Comparison of ENCODE assay signal across 8 mouse cellular contexts in the genomic region with DNA sequence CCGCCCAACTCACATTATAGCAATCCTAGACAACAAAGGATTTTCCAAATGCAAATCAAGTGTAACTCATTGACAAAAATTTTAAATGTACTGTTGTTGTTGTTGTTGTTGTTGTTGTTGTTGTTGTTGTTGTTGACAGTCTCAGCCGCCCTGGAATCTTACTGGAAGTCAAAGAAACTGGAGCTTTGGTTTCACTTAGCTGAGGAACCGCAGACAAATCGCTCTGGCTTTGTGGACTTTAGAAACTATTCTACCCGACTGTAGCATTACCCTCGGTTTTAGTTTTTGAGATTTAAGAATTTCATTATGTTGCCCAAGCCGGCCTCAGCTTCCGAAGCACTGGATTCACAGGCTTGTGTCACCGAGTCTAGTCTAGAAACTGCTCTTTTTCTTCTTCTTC. TPM values are rescaled to one million over a fixed set of nuclear protein-coding genes. Genes with fewer than 3 reads are reported as not detected.
A peak's percentile ranks its signal among the peaks of the same experiment; 100 is the strongest.
DNase-seq lines count a peak whose midpoint lies in the region; ATAC-seq and TF ChIP-seq lines count a peak whose summit lies in the region.

No protein-coding gene starts in this region.

- no peaks in the 10 kb centered on the region for H3K9me3 ChIP-seq in heart, embryonic 11.5 days (replicated peaks; ENCODE audit: control insufficient read depth, low read length)
- H3K9me3 ChIP-seq in MEL (replicated peaks; ENCODE audit: insufficient read depth, low read length): no peaks in the 10 kb centered on the region

- H3K27me3 ChIP-seq in heart, embryonic 11.5 days (ENCODE audit: control insufficient read depth, insufficient read depth, low read length): no peaks in the 10 kb centered on the region
- no peaks in the 10 kb centered on the region for H3K27me3 ChIP-seq in MEL (ENCODE audit: control insufficient read depth in 1 of 2, insufficient read depth in 2 of 2, low read length in 2 of 2)

- TF ChIP-seq POLR2A in MEL (IDR thresholded peaks at IDR 0.05; ENCODE audit: control insufficient read depth in 1 of 2, insufficient read depth in 1 of 2, low read depth in 1 of 2, low read length in 2 of 2, poor library complexity in 1 of 2): no peak

- no peak for TF ChIP-seq RAD21 in MEL (IDR thresholded peaks at IDR 0.05; ENCODE audit: low read depth, low read length)

- H3K36me3 ChIP-seq in heart, embryonic 11.5 days (ENCODE audit: control insufficient read depth, insufficient read depth, low read length): no peaks in the 10 kb centered on the region
- peaks cover 0 to 8% of the 10 kb centered on the region in 2 experiments; a peak in 1 of 4 replicates for H3K36me3 ChIP-seq in MEL (ENCODE audit: control insufficient read depth in 1 of 2, insufficient read depth in 2 of 2, low read length in 2 of 2)

- H3K9ac ChIP-seq in heart, embryonic 11.5 days (ENCODE audit: low read depth, low read length): peak overlapping the region; percentile 82
- H3K9ac ChIP-seq in MEL (ENCODE audit: control insufficient read depth, low read depth, low read length, poor library complexity, severe bottlenecking): peak overlapping the region; percentile 73

- peak overlapping the region; percentile 68 for H3K4me2 ChIP-seq in heart, embryonic 11.5 days

- DNase-seq in heart, postnatal 4 days: no peak
- peak; percentile 57 for DNase-seq in MEL (ENCODE audit: low read depth, low spot score)
- DNase-seq in heart, postnatal 36 days: peak; percentile 7 to 10
- peak; percentile 16 for DNase-seq in lung, postnatal 36 days
- DNase-seq in retina, postnatal 1 day: no peak
- DNase-seq in left cerebral cortex, postnatal 4 days: no peak
- no peak for DNase-seq in spleen, postnatal 10 days (ENCODE audit: low spot score in 2 of 2)

- under 1% methylated on average over 9 of the region's 9 CpGs for WGBS in heart, embryonic 11.5 days (ENCODE audit: insufficient replicate concordance)

- peak overlapping the region; percentile 82; the same call in 1 of the 2 replicates for H3K27ac ChIP-seq in heart, embryonic 11.5 days (ENCODE audit: low read depth, low read length)
- peak overlapping the region; percentile 64 for H3K27ac ChIP-seq in MEL (ENCODE audit: control insufficient read depth, low read depth, low read length)

- no peak for TF ChIP-seq EP300 in MEL (IDR thresholded peaks at IDR 0.05; ENCODE audit: low read depth in 1 of 2, low read length in 2 of 2)

- intact Hi-C loops in heart, postnatal 36 days (cut with DNase I): loop anchor here (5.0 kb wide), 1 partner anchor 1432 kb away; no protein-coding TSS in a partner anchor
- intact Hi-C loops in left cerebral cortex, postnatal 4 days (cut with DNase I): no loop called here

- no peak for TF ChIP-seq CTCF in MEL (IDR thresholded peaks at IDR 0.05 in 2 of 3, conservative IDR thresholded peaks at IDR 0.05 in 1 of 3; ENCODE audit: control insufficient read depth in 1 of 3, insufficient read depth in 1 of 3, low read depth in 2 of 3, low read length in 3 of 3, poor library complexity in 1 of 3, severe bottlenecking in 1 of 3)

- H3K4me1 ChIP-seq in heart, embryonic 11.5 days (ENCODE audit: control insufficient read depth, insufficient read depth, low read length): no peaks in the 10 kb centered on the region
- peaks cover 0 to 7% of the 10 kb centered on the region in 2 experiments; a peak in 2 of 4 replicates for H3K4me1 ChIP-seq in MEL (ENCODE audit: control insufficient read depth in 1 of 2, insufficient read depth in 2 of 2, low read length in 2 of 2)

- peak overlapping the region; percentile 70 for H3K4me3 ChIP-seq in heart, embryonic 11.5 days (ENCODE audit: low read depth, low read length)
- H3K4me3 ChIP-seq in MEL (ENCODE audit: control insufficient read depth in 1 of 2, insufficient read depth in 1 of 2, low read depth in 2 of 2, low read length in 2 of 2): peak overlapping the region; percentile 52 to 92

- no peaks in the 10 kb centered on the region; the same call in 1 of the 2 replicates for H3K79me2 ChIP-seq in MEL (ENCODE audit: control insufficient read depth, insufficient read depth, low read length, poor library complexity)

- ATAC-seq in heart, embryonic 11.5 days (replicated peaks; ENCODE audit: insufficient number of reproducible peaks, low FRiP score, low TSS enrichment): no peak

TF ChIP-seq in MEL, 35 proteins besides CTCF, POLR2A, EP300 and RAD21:
- TF ChIP-seq MAX (IDR thresholded peaks at IDR 0.05; ENCODE audit: low read length): no peak
- no peak for TF ChIP-seq MAFK (IDR thresholded peaks at IDR 0.05; ENCODE audit: borderline replicate concordance, low read depth, low read length)
- no peak for TF ChIP-seq CHD2 (IDR thresholded peaks at IDR 0.05; ENCODE audit: low read length)
- no peak for TF ChIP-seq NRF1 (IDR thresholded peaks at IDR 0.05; ENCODE audit: insufficient read depth, low read depth, low read length, poor library complexity, severe bottlenecking)
- no peak for TF ChIP-seq GATA1 (IDR thresholded peaks at IDR 0.05; ENCODE audit: low read depth, low read length)
- no peak for TF ChIP-seq BHLHE40 (IDR thresholded peaks at IDR 0.05; ENCODE audit: borderline replicate concordance, low read depth, low read length)
- TF ChIP-seq RCOR1 (IDR thresholded peaks at IDR 0.05; ENCODE audit: low read depth, low read length): no peak
- TF ChIP-seq CHD1 (IDR thresholded peaks at IDR 0.05; ENCODE audit: low read depth, low read length): no peak

RNA-seq across cellular contexts. Expression of gene Btn1a1, which starts 11.8 kb away (rescaled TPM):
- polyA plus RNA-seq in heart, embryonic 11.5 days (2014; fragmentation: Nextera tagmentation; extraction: Ambion mirVana): 0.97 and 1.7 TPM in 2 replicates
- total RNA-seq in heart, postnatal 4 days (2021): under 1 TPM; 0.11 to 0.24 TPM
- 0.07 TPM in 1 of 2 replicates, not detected in the other for total RNA-seq in MEL (2012; rRNA removed)
- under 1 TPM in 1 of 2 experiments, not detected in 1; 0.25 TPM for polyA plus RNA-seq in MEL (2012; ENCODE audit: insufficient read depth in 1 of 2, insufficient read length in 2 of 2, low read depth in 1 of 2, low replicate concordance in 2 of 2, missing spikeins in 1 of 2)
- not detected for total RNA-seq in heart, postnatal 36 days (2021)
- total RNA-seq in left cerebral cortex, postnatal 4 days (2021): not detected

RNA-seq across cellular contexts. Expression of gene Abt1, which starts 30.3 kb away (rescaled TPM):
- 8.9 and 9.8 TPM in 2 replicates for polyA plus RNA-seq in heart, embryonic 11.5 days (2014; fragmentation: Nextera tagmentation; extraction: Ambion mirVana)
- 1 to 10 TPM; 5.0 to 5.6 TPM for total RNA-seq in heart, postnatal 4 days (2021)
- total RNA-seq in MEL (2012; rRNA removed): 12.5 and 16.2 TPM in 2 replicates
- 10 to 100 TPM in 1 of 2 experiments, not detected in 1; 14.2 TPM for polyA plus RNA-seq in MEL (2012; ENCODE audit: insufficient read depth in 1 of 2, insufficient read length in 2 of 2, low read depth in 1 of 2, low replicate concordance in 2 of 2, missing spikeins in 1 of 2)
- total RNA-seq in heart, postnatal 36 days (2021): 1 to 10 TPM; 4.3 TPM
- 1 to 10 TPM; 5.6 to 6.1 TPM for total RNA-seq in left cerebral cortex, postnatal 4 days (2021)

RNA-seq across cellular contexts. Expression of gene Btn2a2, which starts 34.7 kb away (rescaled TPM):
- 0.59 and 0.80 TPM in 2 replicates for polyA plus RNA-seq in heart, embryonic 11.5 days (2014; fragmentation: Nextera tagmentation; extraction: Ambion mirVana)
- not detected for total RNA-seq in heart, postnatal 4 days (2021)
- not detected in 2 replicates for total RNA-seq in MEL (2012; rRNA removed)
- not detected for polyA plus RNA-seq in MEL (2012; ENCODE audit: insufficient read depth in 1 of 2, insufficient read length in 2 of 2, low read depth in 1 of 2, low replicate concordance in 2 of 2, missing spikeins in 1 of 2)
- not detected for total RNA-seq in heart, postnatal 36 days (2021)
- not detected for total RNA-seq in left cerebral cortex, postnatal 4 days (2021)

Comparison
In these comparisons a context has a peak if more than half of its experiments do, and no peak if none do; other contexts are left out.
1. DNase-seq: peak in MEL (single experiment), heart, postnatal 36 days (2 of 2) and lung, postnatal 36 days (single experiment); none in heart, postnatal 4 days (single experiment), retina, postnatal 1 day (single experiment), left cerebral cortex, postnatal 4 days (single experiment) and spleen, postnatal 10 days (0 of 2).